Mouse (Mus musculus) c-Kit-positive CD71-positive TER-119-negative erythroid progenitor cells, embryonic 14.5 days (primary cell): ENCODE results near the gene Polr2i.

Experiments
- DNase-seq: peaks from one replicate; pipeline ENCODE4 v3.0.0-alpha.2; 2013; ENCODE audit warnings: low read depth

Gene Polr2i

GRCm38 (mm10) chr7:30265935-30266334, 34.2 kb downstream of the Polr2i start:
- no peak for DNase-seq

DNA sequence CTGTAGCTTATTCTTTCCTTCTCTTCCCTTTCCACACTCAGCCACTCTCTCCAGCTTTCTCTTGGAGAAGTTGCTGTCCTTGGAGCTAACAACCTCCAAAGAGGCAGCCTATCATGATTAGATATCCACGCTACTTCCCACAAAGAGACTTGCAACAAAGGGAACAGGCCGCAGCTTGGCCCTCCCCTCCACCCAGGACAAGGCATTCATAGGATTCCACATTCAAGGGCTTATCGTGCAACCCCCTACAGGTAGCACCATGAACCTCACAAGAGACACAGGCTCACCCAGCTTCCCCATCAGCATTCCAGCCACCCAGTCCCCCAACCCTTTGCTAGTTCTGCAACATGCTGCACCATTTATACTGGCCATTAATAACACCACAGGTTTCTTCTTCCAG, 35.0 kb downstream of the Polr2i start:
- DNase-seq, result no peak

GRCm38 (mm10) chr7:30269641-30270040, 37.9 kb downstream of the Polr2i start:
- no peak for DNase-seq

GRCm38 (mm10) chr7:30274383-30274782, 42.6 kb downstream of the Polr2i start:
- no peak for DNase-seq

DNA sequence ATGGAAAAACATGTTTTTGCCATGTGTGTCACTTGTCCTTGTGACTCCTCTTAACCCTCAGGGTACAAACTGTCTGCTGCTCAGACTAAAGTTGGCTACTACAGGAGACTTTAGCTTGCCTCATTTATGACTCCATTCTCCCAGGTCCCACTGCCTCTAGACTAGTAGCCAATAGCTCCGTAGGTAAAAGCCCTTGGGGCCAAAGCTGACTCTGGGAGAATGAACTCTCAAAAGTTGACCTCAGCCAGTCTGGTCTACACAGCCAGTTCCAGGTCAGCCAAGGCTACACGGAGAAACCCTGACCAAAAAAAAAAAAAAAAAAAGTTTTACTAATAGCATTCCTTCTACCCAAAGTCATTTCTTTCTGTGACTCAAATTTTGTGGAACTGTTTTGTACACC, 47.2 kb downstream of the Polr2i start:
- DNase-seq, result no peak

- DNase-seq, result no peak
These were observed 47.8 kb downstream of the Polr2i start for GRCm38 (mm10) chr7:30279536-30279935.

- peak; percentile 93 for DNase-seq
These were observed 48.4 kb downstream of the Polr2i start, which contains the start of the genes Thap8 and Wdr62 for GRCm38 (mm10) chr7:30279951-30280669. Thap8 (plus strand) TSS chr7:30280094. Wdr62 (minus strand) TSS chr7:30280419.

- peak; percentile 78 for DNase-seq
These were observed 49.0 kb downstream of the Polr2i start for GRCm38 (mm10) chr7:30280670-30281138.

DNA sequence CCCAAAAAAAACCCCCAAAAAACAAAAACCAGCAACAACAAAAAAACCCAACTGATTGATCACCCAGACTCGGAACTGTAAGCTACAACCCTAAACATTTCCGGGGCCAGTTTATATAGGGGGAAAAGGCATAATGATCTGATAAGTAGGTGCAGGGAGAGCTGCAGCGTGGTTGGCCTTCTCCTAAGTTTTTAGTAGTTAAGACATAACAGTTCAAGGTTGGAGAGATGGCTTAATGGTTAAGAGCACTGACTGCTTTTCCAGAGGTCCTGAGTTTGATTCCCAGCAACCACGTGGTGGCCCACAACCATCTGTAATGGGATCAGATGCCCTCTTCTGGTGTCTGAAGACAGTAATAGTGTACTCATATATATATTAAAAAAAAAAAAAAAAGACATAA, 49.8 kb downstream of the Polr2i start:
- no peak for DNase-seq

DNA sequence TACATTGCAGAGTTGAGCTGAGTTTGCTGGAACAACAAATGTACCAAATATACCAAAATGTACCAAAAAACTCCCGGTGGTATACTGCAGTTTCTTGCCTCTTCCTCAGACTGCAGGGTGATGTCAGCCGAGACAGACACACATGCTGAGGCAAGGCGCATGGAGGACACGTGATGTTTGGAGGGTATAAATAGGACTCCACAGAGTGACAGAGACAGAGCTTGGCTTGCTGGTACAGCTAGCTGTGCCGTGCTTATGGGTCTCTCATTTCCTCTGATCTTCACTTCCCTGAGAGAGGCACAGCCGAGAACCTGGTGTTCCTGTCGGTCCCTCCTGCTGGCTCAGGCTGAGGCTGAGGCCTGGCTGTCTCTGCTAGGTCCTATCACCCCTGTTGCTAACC, 51.0 kb downstream of the Polr2i start:
- DNase-seq, result no peak
